Mouse (Mus musculus) heart, postnatal 0 days (tissue): ENCODE results near the gene Cbx5.

ENCODE experiments used
- CTCF ChIP-seq: IDR thresholded peaks from 2 replicates; pipeline ENCODE4 v1.5.1; 2016; ENCODE audit warnings: antibody characterized with exemption, control low read depth, low read depth
- EP300 ChIP-seq: IDR thresholded peaks from 2 replicates; pipeline ENCODE4 v1.6.1; 2016; ENCODE audit warnings: antibody characterized with exemption, low read depth

DNA sequence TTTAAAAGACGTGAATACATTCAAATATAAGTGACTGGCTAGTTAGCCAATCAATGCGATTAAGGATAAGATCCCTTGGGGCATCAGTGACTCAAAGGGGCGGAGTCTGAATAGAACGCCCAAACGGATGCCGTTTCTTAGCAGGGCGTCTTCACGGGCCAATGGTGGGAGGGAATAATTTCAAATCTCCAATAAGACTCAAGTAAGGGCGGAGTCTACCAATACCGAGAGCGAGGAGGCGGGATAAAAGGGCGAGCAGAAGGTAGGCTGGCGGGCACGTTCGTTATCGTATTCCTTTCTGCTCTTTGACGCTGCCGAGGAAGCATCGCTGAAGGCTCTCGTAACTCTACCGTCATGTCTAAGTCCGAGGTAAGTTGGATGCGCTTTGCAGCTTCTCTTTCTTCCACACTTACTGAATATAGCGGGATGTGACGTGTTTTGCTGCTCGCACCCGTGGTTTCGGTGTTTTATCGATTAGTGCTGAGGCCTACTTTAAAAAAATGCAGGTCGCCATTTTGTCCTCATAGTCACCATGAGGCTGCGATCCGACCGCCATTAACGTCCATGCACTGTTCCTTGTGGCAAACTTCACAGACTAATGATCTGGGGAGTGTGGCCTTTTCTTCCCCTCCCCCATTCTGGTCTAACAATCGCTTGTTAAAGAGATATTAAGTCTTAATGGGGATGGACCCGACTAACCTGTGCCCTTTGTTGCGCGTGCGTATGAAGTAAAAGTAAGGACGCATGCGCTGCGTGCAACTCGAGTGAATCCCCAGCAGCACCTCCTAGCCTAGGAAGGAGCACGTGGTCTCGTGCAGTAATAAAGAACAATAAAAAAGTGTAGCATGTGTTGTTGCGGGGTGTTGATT, 778 bp upstream of the Cbx5 start, which contains the start of gene Hnrnpa1:
- TF ChIP-seq CTCF (no peak), EP300 (peak; percentile 65; the same call in 1 of the 2 replicates)
